Mouse (Mus musculus) heart, embryonic 16.5 days (tissue): Measurements from ENCODE around the gene Preb. TPM values are rescaled to one million over a fixed set of nuclear protein-coding genes. Genes with fewer than 3 reads are reported as not detected.

ENCODE experiments used
- ATAC-seq: fragments of 200-750 bp; cut with Nextera tagmentation; replicated peaks from 2 replicates; pipeline ENCODE4 v1.8.0; 2017; ENCODE audit warnings: moderate number of reproducible peaks; ENCODE audit not compliant: insufficient read depth, low FRiP score; ENCODE audit errors: extremely low read depth
- H3K27ac ChIP-seq: fragments of 300-500 bp; sonication (generic); 2 replicates; pipeline ENCODE4 v1.5.1; 2014; ENCODE audit warnings: mild to moderate bottlenecking, low read length, control low read depth, moderate library complexity
- H3K27me3 ChIP-seq: fragments of 300-500 bp; sonication (generic); 2 replicates; pipeline ENCODE4 v1.6.1; 2014; ENCODE audit warnings: low read length, mixed read lengths; ENCODE audit not compliant: control insufficient read depth, insufficient read depth
- H3K36me3 ChIP-seq: fragments of 300-500 bp; sonication (generic); 2 replicates; pipeline ENCODE4 v1.6.1; 2014; ENCODE audit not compliant: control insufficient read depth, insufficient read depth
- H3K4me1 ChIP-seq: fragments of 300-500 bp; sonication (generic); 2 replicates; pipeline ENCODE4 v1.6.1; 2014; ENCODE audit warnings: low read length, mixed read lengths; ENCODE audit not compliant: control insufficient read depth, insufficient read depth
- H3K4me2 ChIP-seq: fragments of 300-500 bp; sonication (generic); 2 replicates; pipeline ENCODE4 v1.6.1; 2014; ENCODE audit warnings: low read depth, mild to moderate bottlenecking, control low read depth, low read length
- H3K4me3 ChIP-seq: fragments of 300-500 bp; sonication (generic); 2 replicates; pipeline ENCODE4 v1.5.1; 2014; ENCODE audit warnings: mild to moderate bottlenecking, control low read depth, low read length
- H3K9ac ChIP-seq: fragments of 300-500 bp; sonication (generic); 2 replicates; pipeline ENCODE4 v1.6.1; 2014; ENCODE audit warnings: low read length, control low read depth
- H3K9me3 ChIP-seq: fragments of 300-500 bp; sonication (generic); replicated peaks from 2 replicates; pipeline ENCODE4 v1.6.1; 2016; ENCODE audit warnings: low read length; ENCODE audit not compliant: control insufficient read depth
- WGBS: fragments of 180-500 bp; shearing (Covaris S2); extraction: QIAGEN DNeasy Blood & Tissue Kit; methylation state at CpG from one replicate; pipeline ENCODE4 v1.1.7; 2014; 5-methylcytosine and 5-hydroxymethylcytosine counted together
- polyA plus RNA-seq: library from polyadenylated mRNA; unstranded; fragments of >200 nt; fragmentation: Nextera tagmentation; extraction: Ambion mirVana; gene quantifications from 2 replicates; pipeline ENCODE4 v1.2.1, GENCODE M21; 2015

The Preb gene
- polyA plus RNA-seq, 1 experiment from 2014 or later: 95.9 TPM

DNA sequence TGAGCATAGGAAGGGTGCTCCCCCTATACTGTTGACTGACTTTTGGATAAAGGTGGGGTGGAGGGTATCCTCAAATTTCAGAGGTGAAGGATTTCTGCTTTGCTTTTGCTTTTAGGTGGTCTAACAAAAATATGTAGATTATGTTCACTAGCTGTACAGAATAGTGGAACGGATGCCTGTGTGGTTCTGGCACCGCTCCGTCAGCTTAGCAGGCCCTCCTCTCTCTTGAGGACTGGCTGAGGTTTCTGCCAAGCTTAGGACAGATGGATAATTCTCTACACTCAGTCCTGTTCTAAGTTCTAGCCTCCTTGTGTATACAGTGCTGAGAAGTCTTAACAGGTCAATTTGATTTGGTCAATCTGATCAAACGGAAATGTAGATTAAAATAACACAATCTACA is 9.7 kb downstream of the Preb start:
- Histone ChIP-seq H3K27ac (0 out of 2 replicates have a peak overlapping the region, but pooled peaks have one; percentile 53), H3K4me2 (peak overlapping the region; percentile 95), H3K36me3 (peaks cover 29% of the 10 kb centered on the region), H3K4me3 (peak overlapping the region; percentile 80), H3K9me3 (no peaks in the 10 kb centered on the region), H3K9ac (peak overlapping the region; percentile 80), H3K4me1 (peaks cover 12% of the 10 kb centered on the region), H3K27me3 (no peaks in the 10 kb centered on the region)
- WGBS: 61% methylated on average over 4 of the region's 4 CpGs
- ATAC-seq: peak; percentile 5; the same call in 1 of the 2 replicates

DNA sequence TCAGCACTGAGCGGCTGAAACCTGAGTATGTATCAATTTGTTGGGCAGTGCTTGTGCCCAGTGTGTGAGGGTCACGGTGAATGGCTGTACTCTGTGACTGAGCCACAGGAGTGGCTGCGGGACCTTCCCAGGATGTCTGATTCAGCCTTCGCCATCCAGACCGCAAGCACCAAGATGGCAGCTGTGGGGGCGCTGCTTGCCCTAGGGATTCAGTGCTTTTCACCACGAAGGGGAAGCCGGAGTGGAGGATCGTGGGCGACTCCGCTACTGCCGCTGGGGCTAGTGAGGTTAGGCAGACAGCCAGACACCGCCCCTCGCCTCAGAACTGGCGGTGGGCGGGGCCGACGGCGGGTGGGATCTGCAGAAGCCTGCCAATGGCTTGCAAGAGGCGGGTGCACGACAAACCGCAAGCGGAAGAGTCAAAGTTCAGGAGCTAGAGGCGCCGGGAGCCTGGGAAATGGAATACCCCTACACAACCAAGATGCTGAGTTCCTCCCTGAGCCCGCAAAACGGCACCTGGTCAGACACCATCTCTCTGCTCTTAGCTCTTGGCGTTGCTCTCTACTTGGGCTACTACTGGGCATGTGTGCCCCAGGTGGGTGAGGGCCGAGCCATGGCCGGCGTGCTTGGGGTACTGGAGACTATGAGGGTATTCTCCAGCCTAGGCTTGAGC is 10.4 kb downstream of the Preb start:
- Histone ChIP-seq H3K4me2 (peak overlapping the region; percentile 95), H3K9me3 (no peaks in the 10 kb centered on the region), H3K27me3 (no peaks in the 10 kb centered on the region), H3K9ac (peak overlapping the region; percentile 80), H3K4me3 (peak overlapping the region; percentile 80), H3K4me1 (peaks cover 12% of the 10 kb centered on the region), H3K27ac (peak overlapping the region; percentile 65), H3K36me3 (peaks cover 22% of the 10 kb centered on the region)
- peak; percentile 88 for ATAC-seq
- WGBS: 0% methylated on average over 31 of the region's 31 CpGs

DNA sequence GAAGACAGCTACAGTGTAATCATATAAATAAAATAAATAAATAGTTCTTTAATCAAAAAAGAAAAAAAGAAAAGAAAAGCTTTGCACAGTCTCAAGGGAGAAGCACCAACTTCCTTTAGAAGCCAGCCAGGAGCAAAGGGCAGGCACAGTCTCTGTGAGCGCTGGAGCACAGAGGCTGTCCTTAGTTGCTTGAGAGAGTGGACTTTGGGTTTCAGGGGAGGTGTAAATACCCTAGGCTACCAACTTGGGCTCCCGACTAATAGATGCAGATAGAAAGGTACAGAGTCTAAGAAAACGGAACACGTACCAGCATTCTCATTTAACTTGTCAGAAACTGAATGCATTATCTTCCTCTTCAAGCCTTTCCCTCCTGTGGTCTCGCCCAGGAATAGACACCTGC is 11.5 kb downstream of the Preb start:
- ATAC-seq: no peak
- Histone ChIP-seq H3K36me3 (peaks cover 12% of the 10 kb centered on the region), H3K9ac (no peak overlapping the region), H3K4me2 (no peak overlapping the region), H3K4me1 (peaks cover 12% of the 10 kb centered on the region), H3K27ac (no peak overlapping the region), H3K4me3 (no peak overlapping the region), H3K27me3 (no peaks in the 10 kb centered on the region), H3K9me3 (no peaks in the 10 kb centered on the region)
- 75% methylated on average over 5 of the region's 5 CpGs for WGBS

DNA sequence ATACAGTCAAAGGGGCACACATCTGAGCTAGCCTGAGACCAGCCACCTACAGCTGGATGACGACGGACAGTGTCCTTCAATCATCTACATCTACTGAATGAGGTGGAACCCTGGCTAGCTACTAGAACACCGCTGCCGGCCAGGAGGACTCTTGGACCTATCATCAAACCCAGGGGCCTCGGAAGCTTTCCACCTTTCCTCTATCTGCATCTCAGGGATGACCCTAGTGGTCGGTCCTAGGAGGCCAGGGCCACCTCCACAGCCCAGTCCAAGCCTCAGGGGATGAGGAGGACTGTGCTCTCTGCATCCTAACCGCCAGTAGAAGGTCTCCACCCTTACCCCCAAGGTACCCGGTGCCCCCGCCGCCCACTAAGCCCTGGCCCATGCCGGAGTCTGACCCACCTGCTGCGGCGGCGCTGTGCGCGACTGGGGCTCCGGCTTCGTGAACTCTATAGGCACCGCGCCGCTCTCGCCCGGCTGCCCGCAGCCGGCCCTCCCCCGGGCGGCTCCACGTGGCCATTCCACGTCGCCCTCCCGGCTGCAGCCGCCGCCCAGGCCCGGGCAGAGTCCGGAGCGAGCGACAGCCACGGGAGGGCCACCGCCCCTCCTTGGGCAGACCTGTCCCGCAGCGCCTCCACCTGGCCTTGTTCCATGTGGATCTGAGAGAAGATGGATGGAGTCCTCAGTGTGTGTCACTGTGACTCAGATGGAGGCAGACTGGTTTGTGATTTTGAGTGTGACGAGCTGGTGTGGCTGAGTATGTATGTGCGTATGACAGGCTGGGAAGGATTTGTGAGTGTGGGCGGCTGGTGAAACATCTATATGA is 15.0 kb downstream of the Preb start, which contains the start of gene Cgref1:
TSS of gene Cgref1 (minus strand) at position 636 of the 826 bp plus-strand sequence.
- ATAC-seq: peak; percentile 34; the same call in 1 of the 2 replicates
- H3K27ac ChIP-seq: no peak within 1 kb of the TSS
- 7% methylated on average over 44 of the region's 44 CpGs for WGBS
- peak within 1 kb of the TSS; percentile 64 for H3K9ac ChIP-seq
- H3K9me3 ChIP-seq: no peaks in the 10 kb centered on the region
- peaks cover 4% of the 10 kb centered on the region; the same call in 1 of the 2 replicates for H3K4me1 ChIP-seq
- peak within 1 kb of the TSS; percentile 52 for H3K4me3 ChIP-seq
- no peaks in the 10 kb centered on the region for H3K27me3 ChIP-seq
- H3K4me2 ChIP-seq: peak within 1 kb of the TSS; percentile 78
- no peaks in the 10 kb centered on the region for H3K36me3 ChIP-seq

- Histone ChIP-seq H3K27ac (no peak overlapping the region), H3K4me1 (0 out of 2 replicates have a peak, but pooled peaks cover 2% of the 10 kb centered on the region), H3K36me3 (no peaks in the 10 kb centered on the region), H3K9ac (no peak overlapping the region), H3K27me3 (no peaks in the 10 kb centered on the region), H3K9me3 (no peaks in the 10 kb centered on the region), H3K4me2 (no peak overlapping the region), H3K4me3 (no peak overlapping the region)
- no peak for ATAC-seq
- 86% methylated on average over 6 of the region's 6 CpGs for WGBS
These were observed 15.8 kb downstream of the Preb start for GRCm38 (mm10) chr5:30944344-30944743.

DNA sequence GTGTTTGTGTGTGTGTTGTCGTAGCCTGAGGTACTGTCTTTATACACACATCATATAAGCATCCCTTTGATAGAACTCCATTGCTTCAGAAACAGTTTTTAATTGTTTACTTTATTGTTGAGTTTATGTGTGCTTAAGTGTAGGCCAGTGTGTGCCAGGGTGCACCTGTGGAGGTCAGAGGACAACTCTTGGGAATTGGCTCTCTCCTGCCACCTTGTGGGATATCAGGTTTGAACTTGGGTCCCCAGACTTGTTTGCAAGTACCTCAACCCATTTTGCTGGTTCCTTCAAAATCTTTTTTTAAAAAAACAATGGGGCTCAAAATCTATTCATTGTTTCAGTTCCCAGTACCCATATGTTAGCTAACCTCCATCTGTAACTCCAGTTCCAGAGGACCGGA is 17.2 kb downstream of the Preb start:
- Histone ChIP-seq H3K9ac (no peak overlapping the region), H3K4me1 (no peaks in the 10 kb centered on the region), H3K4me2 (no peak overlapping the region), H3K9me3 (no peaks in the 10 kb centered on the region), H3K36me3 (no peaks in the 10 kb centered on the region), H3K27ac (no peak overlapping the region), H3K27me3 (no peaks in the 10 kb centered on the region), H3K4me3 (no peak overlapping the region)
- ATAC-seq: no peak
- WGBS: 92% methylated on average over 2 of the region's 2 CpGs

DNA sequence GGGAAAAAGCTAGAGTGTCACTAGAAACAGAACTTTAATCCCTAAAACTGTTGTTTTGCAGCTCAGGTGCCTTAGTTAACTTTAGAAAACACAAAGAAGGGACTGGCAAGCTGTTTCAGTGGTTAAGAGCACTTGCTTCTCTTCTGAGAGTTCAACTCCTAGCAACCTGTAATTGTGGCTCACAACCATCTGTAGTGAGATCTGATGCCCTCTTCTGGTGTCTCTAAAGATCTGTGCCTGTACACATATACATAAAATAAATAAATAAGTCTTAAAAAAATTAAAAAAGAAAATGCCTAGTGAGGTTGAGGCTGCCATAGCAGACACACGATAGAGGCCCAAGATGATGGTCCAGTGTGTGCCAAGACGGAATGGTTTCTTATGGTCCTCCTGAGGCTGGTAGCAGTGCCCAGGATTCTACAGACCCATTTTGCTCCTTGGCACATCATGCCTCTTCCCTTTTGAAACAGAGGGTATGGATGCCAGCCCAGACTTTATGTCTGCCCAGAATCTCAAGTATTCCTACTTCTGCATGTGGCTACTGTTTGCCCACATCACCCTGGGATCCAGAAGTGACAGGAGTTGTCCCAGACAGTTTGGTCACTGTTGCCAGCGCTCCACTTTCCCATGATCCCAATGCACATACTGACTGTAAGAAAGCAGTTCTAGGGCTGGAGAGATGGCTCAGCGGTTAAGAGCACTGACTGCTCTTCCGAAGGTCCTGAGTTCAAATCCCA is 25.3 kb downstream of the Preb start:
- no peaks in the 10 kb centered on the region for H3K36me3 ChIP-seq
- 91% methylated on average over 5 of the region's 5 CpGs for WGBS
- no peaks in the 10 kb centered on the region for H3K27me3 ChIP-seq
- no peak overlapping the region for H3K9ac ChIP-seq
- H3K4me1 ChIP-seq: 0 out of 2 replicates have a peak, but pooled peaks cover 4% of the 10 kb centered on the region
- H3K27ac ChIP-seq: no peak overlapping the region
- no peaks in the 10 kb centered on the region for H3K9me3 ChIP-seq
- ATAC-seq: no peak
- H3K4me2 ChIP-seq: no peak overlapping the region
- H3K4me3 ChIP-seq: no peak overlapping the region

DNA sequence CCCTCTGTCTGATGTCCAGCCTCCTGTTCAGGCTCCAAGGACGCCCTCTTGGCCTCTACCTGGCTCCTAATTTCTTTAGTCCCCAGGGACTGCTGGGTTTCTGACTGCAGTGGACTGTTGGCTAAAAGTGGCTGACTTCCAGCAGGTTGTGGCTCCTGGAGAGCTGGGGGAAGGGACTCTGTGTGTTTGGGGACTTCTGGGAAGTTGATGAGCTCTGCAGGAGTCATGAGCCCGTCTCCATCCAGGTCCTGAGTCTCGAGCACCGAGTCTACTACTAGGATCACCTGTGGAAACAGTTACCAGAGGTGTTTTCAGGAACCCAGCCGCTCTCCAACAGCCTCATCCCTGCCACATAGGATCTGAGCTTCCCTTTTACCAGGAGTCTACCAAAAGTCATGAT is 26.5 kb downstream of the Preb start:
- no peak overlapping the region for H3K4me2 ChIP-seq
- H3K4me3 ChIP-seq: no peak overlapping the region
- H3K9me3 ChIP-seq: no peaks in the 10 kb centered on the region
- WGBS: 53% methylated on average over 5 of the region's 5 CpGs
- no peak overlapping the region for H3K27ac ChIP-seq
- H3K36me3 ChIP-seq: no peaks in the 10 kb centered on the region
- no peak for ATAC-seq
- H3K4me1 ChIP-seq: 0 out of 2 replicates have a peak, but pooled peaks cover 4% of the 10 kb centered on the region
- H3K27me3 ChIP-seq: no peaks in the 10 kb centered on the region
- no peak overlapping the region for H3K9ac ChIP-seq
